Mouse (Mus musculus) testis, adult 2 months (tissue): ENCODE results near the gene Msto1.
"Not testable (repeated sequence)": the region's sequence is repeated elsewhere in the genome, so short reads cannot be mapped to it uniquely, and the experiment has no call there.

ENCODE experiments used
- CTCF ChIP-seq: fragments of 200-500 bp; IDR thresholded peaks from 2 replicates; pipeline ENCODE4 v1.5.1; 2012; ENCODE audit warnings: low read depth, mild to moderate bottlenecking, inconsistent platforms, low read length, moderate library complexity; ENCODE audit not compliant: control insufficient read depth, insufficient read depth, insufficient replicate concordance
- POLR2A ChIP-seq: fragments of 200-500 bp; IDR thresholded peaks from 2 replicates; pipeline ENCODE4 v1.6.1; 2012; ENCODE audit warnings: low read depth, mild to moderate bottlenecking, inconsistent platforms, low read length, moderate library complexity; ENCODE audit not compliant: control insufficient read depth

DNA sequence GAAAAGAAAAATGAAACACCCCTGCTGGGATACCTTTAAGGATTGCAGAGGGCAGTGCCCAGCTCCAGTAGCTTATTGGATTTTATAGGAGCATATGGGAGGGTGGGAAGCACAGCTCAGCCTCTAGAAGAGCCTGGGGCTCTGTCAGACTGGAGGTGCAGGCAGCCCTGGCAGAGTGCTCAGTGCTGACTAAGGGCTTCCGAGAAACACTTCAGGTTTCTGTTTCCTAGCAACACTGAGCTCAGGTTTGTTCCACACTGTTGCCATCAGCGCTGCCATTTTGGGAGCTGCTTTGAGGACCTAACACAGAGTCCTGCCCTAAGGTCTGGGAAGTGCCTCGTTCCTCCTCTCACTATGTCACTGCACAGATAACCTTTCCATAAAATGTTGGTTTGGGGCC is 47.1 kb downstream of the Msto1 start:
- TF ChIP-seq CTCF, POLR2A: not testable (repeated sequence)
